Mouse (Mus musculus): ENCODE measurements around the gene Kcnj8. TPM values are rescaled to one million over a fixed set of nuclear protein-coding genes. Genes with fewer than 3 reads are reported as not detected.

Gene Kcnj8
- total and polyA plus RNA-seq, 3 experiments: not detected

DNA sequence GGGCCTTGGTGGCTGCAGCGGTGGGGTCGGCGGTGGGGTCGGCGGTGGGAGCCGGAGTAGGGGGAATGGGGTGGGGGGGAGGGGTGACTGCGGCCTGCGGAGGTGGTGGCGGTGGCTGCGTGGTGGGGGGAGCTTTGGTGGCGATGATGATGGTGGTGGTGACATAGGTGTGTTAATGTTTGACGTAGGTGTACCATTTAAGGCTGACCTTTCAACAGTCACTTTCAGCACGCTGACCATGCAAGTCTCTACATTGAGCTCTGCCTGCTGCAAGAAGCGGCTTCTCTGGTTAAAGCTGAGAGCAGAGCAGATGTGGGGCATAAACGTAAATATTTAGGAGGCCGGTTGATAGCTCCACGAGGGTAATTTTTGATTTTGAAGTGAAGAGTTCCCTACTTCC, 39.3 kb downstream of the Kcnj8 start:
- no peaks in the 10 kb centered on the region for H3K9me3 ChIP-seq (replicated peaks; ENCODE audit: low read length)
- H3K27ac ChIP-seq (ENCODE audit: insufficient read depth, low read depth): no peak overlapping the region
- H3K4me2 ChIP-seq (ENCODE audit: insufficient read depth, low read depth, poor library complexity, severe bottlenecking): no peak overlapping the region
- TF ChIP-seq MEF2A (IDR thresholded peaks at IDR 0.05; ENCODE audit: borderline replicate concordance, low read depth, low read length): no peak
- TF ChIP-seq NELFE (IDR thresholded peaks at IDR 0.05; ENCODE audit: low read depth, low read length): no peak
- no peak for TF ChIP-seq CHD1 (IDR thresholded peaks at IDR 0.05; ENCODE audit: low read depth, low read length)
- TF ChIP-seq ZNF384 (IDR thresholded peaks at IDR 0.05; ENCODE audit: low read depth, low read length): no peak
- no peak for TF ChIP-seq JUND (conservative IDR thresholded peaks at IDR 0.05; ENCODE audit: low read depth, low read length)
- no peak for TF ChIP-seq MYC (IDR thresholded peaks at IDR 0.05; ENCODE audit: low read depth, low read length)
- TF ChIP-seq RAD21 (IDR thresholded peaks at IDR 0.05; ENCODE audit: low read depth, low read length): no peak
- no peak for TF ChIP-seq EP300 (IDR thresholded peaks at IDR 0.05; ENCODE audit: low read length)
- no peak for TF ChIP-seq TBP (conservative IDR thresholded peaks at IDR 0.05; ENCODE audit: low read depth, low read length)
- no peak for TF ChIP-seq NRF1 (IDR thresholded peaks at IDR 0.05; ENCODE audit: low read depth, low read length)
- no peak for TF ChIP-seq CTCF (conservative IDR thresholded peaks at IDR 0.05 in 1 of 2, IDR thresholded peaks at IDR 0.05 in 1 of 2; ENCODE audit: low read depth in 2 of 2, low read length in 2 of 2)
- TF ChIP-seq CHD2 (IDR thresholded peaks at IDR 0.05; ENCODE audit: low read length): no peak
- TF ChIP-seq POLR2A (IDR thresholded peaks at IDR 0.05; ENCODE audit: low read depth, low read length): no peak
- TF ChIP-seq USF1 (IDR thresholded peaks at IDR 0.05; ENCODE audit: low read depth, low read length): no peak
- no peak for TF ChIP-seq MAZ (IDR thresholded peaks at IDR 0.05; ENCODE audit: low read depth, low read length)
- no peak for TF ChIP-seq ELF1 (IDR thresholded peaks at IDR 0.05; ENCODE audit: low read depth, low read length)
- no peak for TF ChIP-seq RCOR1 (conservative IDR thresholded peaks at IDR 0.05; ENCODE audit: low read depth, low read length)
- no peak for TF ChIP-seq SMC3 (IDR thresholded peaks at IDR 0.05; ENCODE audit: low read depth, low read length)
- no peak for TF ChIP-seq ZC3H11A (IDR thresholded peaks at IDR 0.05; ENCODE audit: low read depth, low read length)
- TF ChIP-seq ZKSCAN1 (IDR thresholded peaks at IDR 0.05; ENCODE audit: borderline replicate concordance, low read depth, low read length): no peak
- DNase-seq (ENCODE audit: extremely low read depth): no peak
- no peaks in the 10 kb centered on the region for H3K36me3 ChIP-seq (replicated peaks in 1 of 2; ENCODE audit: control insufficient read depth in 1 of 2, insufficient read depth in 1 of 2, low read length in 1 of 2)
- in situ Hi-C loops (cut with MboI; ENCODE audit: low pct_ligation_motif_present, low pct_unique_long_range_greater_than_20kb, low sequenced_read_pairs) (no loop called here), dilution Hi-C loops (cut with MboI; ENCODE audit: extremely low pct_ligation_motif_present, extremely low pct_unique_long_range_greater_than_20kb, low sequenced_read_pairs) (no loop called here)
- H3K4me1 ChIP-seq (ENCODE audit: control insufficient read depth in 1 of 2, insufficient read depth in 2 of 2): no peaks in the 10 kb centered on the region
- H3K4me3 ChIP-seq (replicated peaks in 1 of 3; ENCODE audit: low read depth in 2 of 3, low read length in 2 of 3, poor library complexity in 1 of 3): no peak overlapping the region
- H3K9ac ChIP-seq (ENCODE audit: insufficient read depth, low read depth): no peak overlapping the region
- no peaks in the 10 kb centered on the region for H3K27me3 ChIP-seq (replicated peaks)
- no peaks in the 10 kb centered on the region for H3K79me2 ChIP-seq (replicated peaks; ENCODE audit: control insufficient read depth, extremely low read depth, insufficient read depth, poor library complexity, severe bottlenecking)

DNA sequence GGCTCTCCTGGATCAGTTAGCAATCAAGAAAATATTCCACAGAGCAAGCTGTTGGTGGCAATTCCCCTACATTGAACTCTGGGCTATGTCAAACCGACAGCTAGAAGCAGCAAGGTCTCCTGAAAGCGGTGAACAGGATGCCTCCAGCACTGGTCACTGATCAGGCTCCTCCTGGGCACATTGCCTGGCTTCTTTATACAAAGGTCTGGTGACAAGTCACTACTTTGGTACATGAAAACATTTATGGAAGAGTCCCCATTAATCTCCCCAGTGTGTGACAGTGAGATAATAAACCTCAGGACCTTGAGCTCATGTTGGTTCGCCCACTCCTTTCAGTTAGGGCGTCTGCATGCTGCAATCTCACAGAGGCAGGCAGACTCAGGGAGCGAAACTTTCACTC, 41.0 kb downstream of the Kcnj8 start:
- DNase-seq (ENCODE audit: extremely low read depth): no peak
- no peak overlapping the region for H3K4me2 ChIP-seq (ENCODE audit: insufficient read depth, low read depth, poor library complexity, severe bottlenecking)
- no peak for TF ChIP-seq TBP (conservative IDR thresholded peaks at IDR 0.05; ENCODE audit: low read depth, low read length)
- no peak for TF ChIP-seq RCOR1 (conservative IDR thresholded peaks at IDR 0.05; ENCODE audit: low read depth, low read length)
- no peak for TF ChIP-seq USF2 (conservative IDR thresholded peaks at IDR 0.05; ENCODE audit: low read depth, low read length)
- TF ChIP-seq MAX (IDR thresholded peaks at IDR 0.05; ENCODE audit: low read length): no peak
- no peak for TF ChIP-seq ZNF384 (IDR thresholded peaks at IDR 0.05; ENCODE audit: low read depth, low read length)
- no peak for TF ChIP-seq EP300 (IDR thresholded peaks at IDR 0.05; ENCODE audit: low read length)
- no peak for TF ChIP-seq ELF1 (IDR thresholded peaks at IDR 0.05; ENCODE audit: low read depth, low read length)
- TF ChIP-seq PAX5 (IDR thresholded peaks at IDR 0.05; ENCODE audit: low read length): no peak
- no peak for TF ChIP-seq MAFK (IDR thresholded peaks at IDR 0.05; ENCODE audit: insufficient replicate concordance, low read length)
- no peak for TF ChIP-seq MAZ (IDR thresholded peaks at IDR 0.05; ENCODE audit: low read depth, low read length)
- no peak for TF ChIP-seq NRF1 (IDR thresholded peaks at IDR 0.05; ENCODE audit: low read depth, low read length)
- no peak for TF ChIP-seq UBTF (IDR thresholded peaks at IDR 0.05; ENCODE audit: low read depth, low read length)
- no peak for TF ChIP-seq ZKSCAN1 (IDR thresholded peaks at IDR 0.05; ENCODE audit: borderline replicate concordance, low read depth, low read length)
- no peak for TF ChIP-seq ZMIZ1 (IDR thresholded peaks at IDR 0.05; ENCODE audit: low read depth, low read length)
- TF ChIP-seq GABPA (IDR thresholded peaks at IDR 0.05; ENCODE audit: insufficient replicate concordance, low read depth, low read length): no peak
- TF ChIP-seq KAT2A (IDR thresholded peaks at IDR 0.05; ENCODE audit: insufficient replicate concordance, low read length): no peak
- TF ChIP-seq CHD2 (IDR thresholded peaks at IDR 0.05; ENCODE audit: low read length): no peak
- TF ChIP-seq ZC3H11A (IDR thresholded peaks at IDR 0.05; ENCODE audit: low read depth, low read length): no peak
- TF ChIP-seq USF1 (IDR thresholded peaks at IDR 0.05; ENCODE audit: low read depth, low read length): no peak
- no peak for TF ChIP-seq NELFE (IDR thresholded peaks at IDR 0.05; ENCODE audit: low read depth, low read length)
- H3K79me2 ChIP-seq (replicated peaks; ENCODE audit: control insufficient read depth, extremely low read depth, insufficient read depth, poor library complexity, severe bottlenecking): no peaks in the 10 kb centered on the region
- in situ Hi-C loops (cut with MboI; ENCODE audit: low pct_ligation_motif_present, low pct_unique_long_range_greater_than_20kb, low sequenced_read_pairs) (no loop called here), dilution Hi-C loops (cut with MboI; ENCODE audit: extremely low pct_ligation_motif_present, extremely low pct_unique_long_range_greater_than_20kb, low sequenced_read_pairs) (no loop called here)
- no peaks in the 10 kb centered on the region for H3K9me3 ChIP-seq (replicated peaks; ENCODE audit: low read length)
- H3K4me1 ChIP-seq (ENCODE audit: control insufficient read depth in 1 of 2, insufficient read depth in 2 of 2): no peaks in the 10 kb centered on the region
- no peaks in the 10 kb centered on the region for H3K36me3 ChIP-seq (replicated peaks in 1 of 2; ENCODE audit: control insufficient read depth in 1 of 2, insufficient read depth in 1 of 2, low read length in 1 of 2)
- H3K9ac ChIP-seq (ENCODE audit: insufficient read depth, low read depth): no peak overlapping the region
- no peak overlapping the region for H3K27ac ChIP-seq (ENCODE audit: insufficient read depth, low read depth)
- no peak overlapping the region for H3K4me3 ChIP-seq (replicated peaks in 1 of 3; ENCODE audit: low read depth in 2 of 3, low read length in 2 of 3, poor library complexity in 1 of 3)
- H3K27me3 ChIP-seq (replicated peaks): no peaks in the 10 kb centered on the region

Measured in CH12.LX (cell line).